Mouse (Mus musculus) adrenal gland (tissue): ENCODE results near the gene Hbb-bs.
"Not testable (repeated sequence)": the region's sequence is repeated elsewhere in the genome, so short reads cannot be mapped to it uniquely, and the experiment has no call there.

Source experiments
- intact Hi-C: fragments of 180-260 bp; cut with DNase I; formaldehyde crosslinking; loops from one replicate; pipeline ENCODE4 v1.15.1; 2025
- long read RNA-seq, 2 experiments: library from polyadenylated mRNA; unstranded; transcript quantifications; one replicate each; pipeline ENCODE4 v2.0.0; 2020; ENCODE audit warnings: borderline replicate concordance in 1 of 2; ENCODE audit not compliant: insufficient replicate concordance in 1 of 2

Hbb-bs gene
- long read RNA-seq, experiment 1, transcript Hbb-bs-201 (3 exons, 628 nt) = major isoform, 496 of 513 reads
- long read RNA-seq, experiment 1, partial matches to known transcripts = 0 of 513 reads
- long read RNA-seq, experiment 1, other reads (novel, unspliced or antisense) = 16 of 513 reads
- long read RNA-seq, experiment 2, transcript Hbb-bs-201 (3 exons, 628 nt) = major isoform, 574 of 591 reads
- long read RNA-seq, experiment 2, partial matches to known transcripts = 0 of 591 reads
- long read RNA-seq, experiment 2, other reads (novel, unspliced or antisense) = 13 of 591 reads

GRCm38 (mm10) chr7:103827808-103828207 is at the start of gene Hbb-bs:
Hbb-bs (minus strand) TSS chr7:103828096.
- intact Hi-C loops = no loop called here

DNA sequence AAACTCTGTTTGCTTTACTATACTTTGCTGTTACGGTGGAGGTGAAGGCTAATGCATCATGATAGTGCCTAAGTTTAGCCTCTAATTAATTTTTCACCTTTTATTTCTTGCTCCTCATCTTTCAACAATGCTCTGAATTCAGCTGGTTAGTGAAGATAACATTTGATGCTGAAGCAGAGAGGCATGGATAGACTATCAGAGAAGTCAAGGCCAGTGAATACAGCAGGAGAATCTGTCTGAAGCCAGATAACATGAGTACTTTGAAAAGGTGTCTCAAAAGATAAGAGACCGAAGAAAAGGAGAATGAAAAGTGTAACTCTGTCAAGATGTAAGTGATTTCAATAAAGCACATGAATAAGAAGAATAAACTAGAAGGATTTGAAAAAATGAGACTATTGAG is 49.2 kb upstream of the Hbb-bs start:
- intact Hi-C loops = no loop called here

- intact Hi-C loops = no loop called here
Measured at GRCm38 (mm10) chr7:103874451-103874850, 46.6 kb upstream of the Hbb-bs start.

DNA sequence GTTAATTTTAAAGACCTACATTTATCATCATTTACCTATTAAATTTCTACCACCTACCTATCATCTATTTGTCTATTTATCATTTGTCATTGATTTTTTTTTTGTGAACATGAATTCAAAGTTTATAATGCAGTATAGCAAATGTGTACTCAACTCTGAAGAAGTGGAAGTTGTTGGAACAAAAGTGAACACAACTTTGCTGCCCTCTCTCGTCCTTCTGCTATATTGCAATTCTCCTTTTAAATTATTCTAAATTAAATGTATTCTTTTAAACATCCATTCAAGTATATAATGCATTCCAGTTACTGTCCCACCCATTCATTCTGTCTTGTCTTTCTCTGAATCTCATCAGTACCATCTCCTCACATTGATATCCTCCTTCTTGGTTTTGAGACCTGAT is 45.2 kb upstream of the Hbb-bs start:
- intact Hi-C loops = no loop called here

GRCm38 (mm10) chr7:103870667-103871066 is 42.8 kb upstream of the Hbb-bs start:
- intact Hi-C loops = no loop called here

DNA sequence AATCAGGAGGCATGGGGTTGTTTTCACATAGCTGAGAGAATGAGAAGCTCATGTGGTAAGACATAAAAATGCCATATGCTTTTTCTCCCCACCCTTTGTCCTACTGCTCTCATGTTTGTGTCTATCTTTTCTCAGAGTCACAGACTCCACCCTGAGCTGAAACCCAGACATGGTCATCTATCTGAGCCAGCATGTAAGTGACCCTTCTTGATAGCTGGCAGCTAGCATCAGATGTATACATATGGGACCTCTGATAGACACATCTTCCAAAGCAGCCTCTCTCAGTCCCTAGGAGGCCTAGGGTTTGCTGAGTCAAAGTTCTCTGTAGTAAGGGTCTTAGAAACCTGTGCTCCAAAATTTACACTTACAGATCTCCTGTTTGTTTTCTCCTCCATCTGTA is 37.8 kb upstream of the Hbb-bs start:
- intact Hi-C loops = no loop called here

DNA sequence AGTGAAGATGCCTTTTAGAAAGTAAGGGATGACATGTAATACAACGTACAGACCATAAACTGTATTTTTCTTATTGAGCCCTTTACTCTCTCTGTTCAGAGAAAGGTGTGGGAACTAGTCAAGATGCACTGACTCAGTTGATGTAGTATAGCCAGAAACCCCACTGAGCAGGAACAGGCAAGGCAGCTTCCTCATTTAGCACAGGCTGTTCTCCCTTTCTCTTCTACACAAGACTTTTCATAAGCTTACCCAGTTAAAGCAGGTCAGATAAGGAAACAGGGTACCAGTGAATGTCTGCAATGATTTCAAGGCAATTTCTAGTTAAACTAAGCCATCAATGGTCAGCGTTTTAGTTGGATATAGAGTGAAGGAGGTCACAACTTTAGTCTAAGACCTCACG is 33.6 kb upstream of the Hbb-bs start:
- intact Hi-C loops = no loop called here

DNA sequence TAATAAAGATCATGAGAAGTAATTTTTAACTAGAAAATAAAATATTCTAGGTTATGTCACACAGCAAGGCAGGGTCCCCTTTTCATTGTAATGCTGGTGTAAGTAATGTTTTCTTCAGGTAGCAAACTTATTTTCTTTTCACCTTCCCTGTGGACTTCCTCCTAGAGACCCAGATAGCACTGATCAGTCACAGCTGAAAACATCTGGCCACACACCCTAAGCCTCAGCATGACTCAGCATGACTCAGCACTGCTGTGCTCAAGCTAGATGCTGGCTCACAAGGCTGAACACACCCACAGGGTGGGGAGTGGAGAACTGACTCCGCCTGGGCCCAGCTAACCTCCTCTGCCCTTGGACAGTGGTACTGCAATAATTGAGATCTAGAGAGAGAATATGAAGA is 33.0 kb upstream of the Hbb-bs start:
- intact Hi-C loops = no loop called here

DNA sequence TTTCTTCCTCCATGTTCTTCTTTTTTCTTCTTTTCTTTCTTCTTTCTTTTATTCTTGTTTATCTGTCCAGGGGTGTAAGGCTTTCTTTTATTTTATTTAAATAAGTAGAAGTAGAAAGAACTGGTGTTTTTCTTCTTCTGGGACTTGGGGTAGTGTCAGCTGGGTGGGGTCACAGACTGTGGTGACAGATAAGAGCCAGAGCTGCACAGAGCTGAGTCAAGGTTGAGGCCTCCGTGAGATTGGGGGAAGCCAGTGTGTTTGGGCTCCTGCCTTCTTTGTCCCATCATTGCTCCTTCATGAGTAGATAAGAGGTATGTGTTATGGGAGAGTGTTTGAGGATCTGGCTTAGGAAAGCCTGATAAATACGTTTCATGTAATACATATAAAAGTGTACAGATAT is 31.2 kb upstream of the Hbb-bs start:
- intact Hi-C loops = no loop called here

- intact Hi-C loops = no loop called here
Measured at GRCm38 (mm10) chr7:103854669-103855068, 26.8 kb upstream of the Hbb-bs start.

GRCm38 (mm10) chr7:103853090-103853489 is 25.2 kb upstream of the Hbb-bs start, which contains the start of gene Hbb-y:
Hbb-y (minus strand) TSS chr7:103853216.
- intact Hi-C loops = no loop called here

DNA sequence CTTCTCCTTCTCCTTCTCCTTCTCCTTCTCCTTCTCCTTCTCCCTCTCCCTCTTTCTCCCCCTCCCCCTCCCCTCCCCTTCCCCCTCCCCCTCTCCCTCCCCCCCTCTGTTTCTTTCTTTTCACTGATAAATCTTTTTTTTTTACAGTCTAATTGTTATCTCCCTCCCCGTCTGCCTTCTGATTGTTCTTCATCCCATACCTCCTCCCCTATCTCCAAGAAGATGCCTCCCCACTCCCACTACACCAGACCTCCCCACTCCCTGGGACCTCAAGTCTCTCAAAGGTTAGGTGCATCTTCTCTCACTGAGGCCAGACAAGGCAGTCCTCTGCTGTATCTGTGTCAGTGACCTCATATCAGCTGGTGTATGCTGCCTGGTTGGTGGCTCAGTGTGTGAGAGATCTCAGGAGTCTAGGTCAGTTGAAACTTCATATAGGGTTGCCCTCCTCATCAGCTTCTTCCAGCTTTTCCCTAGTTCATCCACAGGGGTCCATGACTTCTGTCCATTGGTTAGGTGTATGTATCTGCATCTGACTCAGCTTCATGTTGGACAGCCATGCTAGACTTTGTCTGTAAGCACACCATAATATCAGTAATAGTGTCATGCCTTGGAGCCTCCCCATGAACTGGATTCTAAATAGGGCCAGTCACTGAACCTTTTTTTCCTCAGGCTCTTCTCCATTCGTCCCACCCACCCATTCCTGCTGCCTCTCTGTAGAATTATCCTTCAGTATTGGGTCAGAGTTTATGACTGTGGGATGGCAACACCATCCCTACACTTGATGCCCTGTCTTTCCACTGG is 16.8 kb upstream of the Hbb-bs start:
- intact Hi-C loops = no loop called here

- intact Hi-C loops = no loop called here
Measured at GRCm38 (mm10) chr7:103843034-103843433, 15.1 kb upstream of the Hbb-bs start, which contains the start of gene Hbb-bh1. Hbb-bh1 (minus strand) TSS chr7:103843164.

DNA sequence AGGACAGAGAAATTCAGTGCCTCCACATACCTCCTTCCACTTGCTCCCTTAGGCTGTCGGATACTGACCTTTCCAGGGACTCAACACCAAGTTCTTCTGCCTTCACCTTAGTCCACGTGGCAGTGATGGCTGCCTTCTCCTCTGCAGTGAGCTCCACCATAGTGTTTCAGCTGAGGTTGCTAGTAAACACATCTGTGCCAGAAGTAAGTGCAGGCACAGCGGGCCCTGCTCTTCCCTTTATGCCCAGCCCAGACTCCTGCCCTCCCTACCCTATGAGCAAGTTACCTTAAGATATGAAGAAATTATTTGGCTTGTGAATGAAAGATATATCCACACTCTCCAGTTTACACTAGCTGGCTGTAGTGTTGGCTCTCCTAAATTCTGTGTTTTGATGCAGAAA is 12.4 kb upstream of the Hbb-bs start, which contains the start of gene Hbb-bh2:
Gene Hbb-bh2, minus strand, starts transcription at position 253 of the 400 bp plus-strand sequence.
- intact Hi-C loops = no loop called here

- intact Hi-C loops = not testable (repeated sequence)
Measured at GRCm38 (mm10) chr7:103827139-103827538, 757 bp downstream of the Hbb-bs start.

DNA sequence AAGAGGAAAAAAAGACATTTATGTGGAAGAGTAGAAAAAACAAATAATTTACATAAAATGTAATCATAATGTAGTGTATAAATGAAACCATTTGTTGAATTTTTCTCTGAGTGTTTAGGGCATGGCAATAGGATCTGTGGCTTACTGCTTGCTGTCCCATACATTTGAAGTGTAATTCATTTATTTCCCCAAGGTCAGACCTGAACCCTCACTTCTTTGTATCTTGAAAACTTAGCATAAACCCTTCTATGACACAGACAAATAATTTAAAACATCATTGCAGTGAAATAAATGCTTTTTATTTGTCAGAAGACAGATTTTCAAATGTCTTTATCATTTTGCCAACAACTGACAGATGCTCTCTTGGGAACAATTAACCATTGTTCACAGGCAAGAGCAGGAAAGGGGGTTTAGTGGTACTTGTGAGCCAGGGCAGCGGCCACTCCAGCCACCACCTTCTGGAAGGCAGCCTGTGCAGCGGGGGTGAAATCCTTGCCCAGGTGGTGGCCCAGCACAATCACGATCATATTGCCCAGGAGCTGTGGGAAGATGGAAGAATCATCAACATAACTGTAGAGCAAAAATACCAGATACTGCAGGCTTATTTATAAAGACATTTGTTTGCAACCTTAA is 1.5 kb downstream of the Hbb-bs start:
- intact Hi-C loops = no loop called here

DNA sequence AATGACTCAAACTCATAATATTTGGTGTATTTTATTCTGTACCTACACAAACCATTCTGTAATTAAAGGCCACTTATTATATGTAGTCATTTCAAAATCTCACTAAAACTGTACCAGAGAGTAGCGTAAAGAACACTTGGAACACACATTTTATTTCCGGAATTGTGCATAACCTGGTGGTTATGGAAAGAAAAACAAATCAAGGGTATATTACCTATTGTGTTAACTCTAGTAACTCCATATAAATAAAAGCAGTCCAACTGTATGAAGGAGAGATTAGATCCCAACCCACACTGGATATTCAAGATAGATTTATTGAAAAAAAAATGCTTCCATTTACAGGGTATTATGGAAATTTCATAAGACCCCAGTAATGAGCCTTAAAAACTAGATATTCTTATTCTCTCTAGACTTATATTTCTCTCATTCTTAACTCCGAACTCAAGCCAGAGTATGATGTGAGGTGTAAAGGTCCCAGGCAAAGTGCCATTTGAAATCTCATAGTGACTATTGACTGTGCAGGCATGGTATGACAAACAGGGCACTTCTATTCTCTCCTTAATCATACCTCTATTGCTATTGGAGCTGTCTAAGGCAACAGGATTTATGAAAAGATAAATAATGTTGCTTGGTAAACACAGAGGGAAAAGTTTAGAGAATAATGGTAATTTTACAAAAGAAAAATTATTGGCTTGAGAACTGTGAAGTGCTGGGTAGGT is 2.2 kb downstream of the Hbb-bs start:
- intact Hi-C loops = no loop called here

GRCm38 (mm10) chr7:103824597-103824996 is 3.3 kb downstream of the Hbb-bs start:
- intact Hi-C loops = no loop called here

DNA sequence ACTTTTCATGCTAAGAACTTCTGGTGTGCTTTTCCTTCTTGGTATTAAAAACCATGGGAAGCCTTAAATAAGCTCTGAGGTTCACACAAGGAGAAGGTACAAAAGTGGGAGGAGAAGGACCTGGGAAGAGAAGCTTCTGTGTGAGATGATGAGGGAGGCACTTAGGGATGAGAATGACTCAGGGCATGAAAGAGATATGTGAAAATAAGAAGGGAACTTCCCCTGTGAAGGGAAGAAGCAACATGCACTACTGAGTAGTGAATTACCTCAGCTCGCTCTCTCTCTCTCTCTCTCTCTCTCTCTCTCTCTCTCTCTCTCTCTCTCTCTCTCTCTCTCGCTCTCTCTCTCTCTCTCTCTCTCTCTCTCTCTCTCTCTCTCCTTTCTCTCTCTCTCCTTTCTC is 12.8 kb downstream of the Hbb-bs start:
- intact Hi-C loops = not testable (repeated sequence)

DNA sequence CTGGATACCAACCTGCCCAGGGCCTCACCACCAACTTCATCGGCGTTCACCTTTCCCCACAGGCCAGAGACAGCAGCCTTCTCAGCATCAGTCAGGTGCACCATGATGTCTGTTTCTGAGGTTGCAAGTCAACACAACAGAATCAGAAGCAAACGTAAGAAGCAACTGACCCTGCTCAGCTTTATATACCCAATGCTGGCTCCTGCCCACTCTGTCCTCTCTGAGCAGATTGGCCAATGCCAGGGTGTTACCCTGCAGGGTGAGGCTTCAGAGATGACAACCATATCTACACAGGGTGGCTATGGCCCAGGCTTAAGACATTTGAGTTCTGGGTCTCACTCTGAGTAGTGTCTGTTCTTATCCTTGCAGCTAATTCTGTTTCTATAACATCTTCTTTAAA is 14.1 kb downstream of the Hbb-bs start, which contains the start of gene Hbb-bt:
Gene Hbb-bt, minus strand, starts transcription at position 231 of the 400 bp plus-strand sequence.
- intact Hi-C loops = no loop called here

DNA sequence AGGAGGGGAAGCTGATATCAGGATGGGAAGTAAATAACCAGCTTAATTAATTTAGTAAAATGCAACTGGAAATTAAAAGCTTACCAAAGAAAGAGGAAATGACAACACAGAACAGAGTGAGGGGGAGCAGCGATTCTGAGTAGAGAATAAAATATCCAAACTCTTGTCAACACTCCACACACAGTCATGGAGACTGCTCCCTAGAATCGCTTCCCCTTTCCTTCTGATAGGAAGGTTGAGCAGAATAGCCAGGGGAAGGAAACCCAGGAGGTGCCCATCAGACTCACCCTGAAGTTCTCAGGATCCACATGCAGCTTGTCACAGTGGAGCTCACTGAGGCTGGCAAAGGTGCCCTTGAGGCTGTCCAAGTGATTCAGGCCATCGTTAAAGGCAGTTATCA is 14.7 kb downstream of the Hbb-bs start:
- intact Hi-C loops = not testable (repeated sequence)
